8 mouse cellular contexts compared by ENCODE assay signal in the genomic region with DNA sequence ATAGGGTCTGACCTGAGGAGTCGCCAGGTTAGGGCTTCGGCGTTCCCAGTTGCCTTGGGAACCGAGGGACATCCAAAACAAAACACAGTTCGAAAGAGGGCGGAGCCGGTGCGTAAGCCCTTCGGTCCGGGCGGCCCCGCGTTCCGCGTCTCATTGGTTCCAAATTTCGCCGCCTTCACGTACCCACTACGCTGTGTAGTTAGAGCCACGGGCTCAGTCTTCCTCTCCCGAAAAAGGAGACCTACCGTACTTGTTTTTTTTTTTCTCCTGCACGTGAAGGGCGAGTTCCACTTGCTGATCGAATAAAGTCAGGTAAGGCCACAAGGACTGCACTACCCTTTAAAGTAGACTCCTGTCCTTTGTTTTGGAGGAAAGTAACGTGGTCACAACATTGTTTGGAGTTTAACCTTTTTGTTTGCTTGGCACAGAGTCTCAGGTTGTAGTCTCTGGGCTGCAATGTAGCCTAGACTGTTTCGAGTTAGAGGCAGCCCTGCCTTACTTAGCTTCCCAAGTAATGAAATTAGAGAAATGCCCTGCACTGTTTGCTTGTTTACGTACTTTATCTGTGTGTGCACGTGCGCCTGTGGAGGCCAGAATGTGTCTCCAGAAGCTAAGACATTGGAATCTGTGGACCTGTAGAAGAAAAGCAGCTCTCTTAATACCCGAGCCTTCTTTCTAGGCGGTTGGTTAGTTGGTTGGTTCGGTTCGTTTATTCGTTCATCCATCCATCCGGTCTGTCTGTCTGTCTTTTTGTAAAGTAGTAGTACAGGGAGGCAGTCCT. TPM values are rescaled to one million over a fixed set of nuclear protein-coding genes. Genes with fewer than 3 reads are reported as not detected.
DNase-seq lines count a peak whose midpoint lies in the region; ATAC-seq and TF ChIP-seq lines count a peak whose summit lies in the region.

No protein-coding gene starts in this region.

- H3K27ac ChIP-seq in embryonic fibroblast, embryonic 13.5 days (ENCODE audit: insufficient read depth, low read length): no peak overlapping the region; the same call in 1 of the 2 replicates
- peak overlapping the region; percentile 90 for H3K27ac ChIP-seq in heart, embryonic 10.5 days
- H3K27ac ChIP-seq in kidney, embryonic 14.5 days (ENCODE audit: low read depth, low read length): peak overlapping the region; percentile 15; the same call in 1 of the 2 replicates
- H3K27ac ChIP-seq in limb, embryonic 15.5 days: peak overlapping the region; percentile 64
- H3K27ac ChIP-seq in midbrain, postnatal 0 days (ENCODE audit: low read depth, low read length): no peak overlapping the region

- peak; percentile 87 for DNase-seq in brain, adult 2 months (ENCODE audit: low read depth, low spot score)
- DNase-seq in heart, embryonic 10.5 days (ENCODE audit: low spot score): peak; percentile 96
- DNase-seq in midbrain, postnatal 0 days (ENCODE audit: low spot score): peak; percentile 83
- DNase-seq in spleen, postnatal 10 days (ENCODE audit: low spot score in 2 of 2): peak; percentile 82 to 89

- H3K4me1 ChIP-seq in embryonic fibroblast, embryonic 13.5 days (ENCODE audit: control insufficient read depth, insufficient read depth, low read length): no peaks in the 10 kb centered on the region
- peaks cover 7% of the 10 kb centered on the region; the same call in 1 of the 2 replicates for H3K4me1 ChIP-seq in heart, embryonic 10.5 days
- H3K4me1 ChIP-seq in kidney, embryonic 14.5 days (ENCODE audit: control insufficient read depth, insufficient read depth, low read length): peaks cover 3% of the 10 kb centered on the region; the same call in 1 of the 2 replicates
- peaks cover 8% of the 10 kb centered on the region for H3K4me1 ChIP-seq in limb, embryonic 15.5 days
- H3K4me1 ChIP-seq in midbrain, postnatal 0 days (ENCODE audit: insufficient read depth, low read length): no peaks in the 10 kb centered on the region

- ATAC-seq in kidney, embryonic 14.5 days (ENCODE audit: low FRiP score, low TSS enrichment): peak; percentile 95
- ATAC-seq in limb, embryonic 15.5 days (ENCODE audit: insufficient number of reproducible peaks, low FRiP score, low TSS enrichment, low read depth): peak; percentile 88
- ATAC-seq in midbrain, postnatal 0 days (ENCODE audit: low FRiP score): peak; percentile 93

- peak overlapping the region; percentile 55 for H3K4me2 ChIP-seq in kidney, embryonic 14.5 days (replicated peaks; ENCODE audit: low read depth, low read length)
- H3K4me2 ChIP-seq in limb, embryonic 15.5 days: peak overlapping the region; percentile 62
- peak overlapping the region; percentile 60 for H3K4me2 ChIP-seq in midbrain, postnatal 0 days (ENCODE audit: low read depth, low read length, poor library complexity, severe bottlenecking)

- TF ChIP-seq POLR2A in embryonic fibroblast, embryonic 13.5 days (IDR thresholded peaks at IDR 0.05; ENCODE audit: low read depth, low read length): peak; percentile 61

- peak overlapping the region; percentile 49 for H3K4me3 ChIP-seq in C2C12 (ENCODE audit: insufficient read depth, poor library complexity, severe bottlenecking)
- H3K4me3 ChIP-seq in embryonic fibroblast, embryonic 13.5 days (ENCODE audit: insufficient read depth, low read length): peak overlapping the region; percentile 75
- H3K4me3 ChIP-seq in heart, embryonic 10.5 days: peak overlapping the region; percentile 67
- peak overlapping the region; percentile 54 for H3K4me3 ChIP-seq in kidney, embryonic 14.5 days (ENCODE audit: low read length)
- H3K4me3 ChIP-seq in limb, embryonic 15.5 days: peak overlapping the region; percentile 47
- peak overlapping the region; percentile 47 for H3K4me3 ChIP-seq in midbrain, postnatal 0 days (ENCODE audit: low read depth, low read length)

- H3K9me3 ChIP-seq in heart, embryonic 10.5 days: no peaks in the 10 kb centered on the region
- H3K9me3 ChIP-seq in kidney, embryonic 14.5 days (ENCODE audit: control insufficient read depth, low read length): 0 out of 2 replicates have a peak, but pooled peaks cover 2% of the 10 kb centered on the region
- H3K9me3 ChIP-seq in limb, embryonic 15.5 days: no peaks in the 10 kb centered on the region
- H3K9me3 ChIP-seq in midbrain, postnatal 0 days (ENCODE audit: low read length): no peaks in the 10 kb centered on the region

- H3K36me3 ChIP-seq in C2C12 (ENCODE audit: control insufficient read depth, insufficient read depth): peaks cover 14% of the 10 kb centered on the region
- peaks cover 30% of the 10 kb centered on the region for H3K36me3 ChIP-seq in heart, embryonic 10.5 days
- peaks cover 11% of the 10 kb centered on the region; the same call in 1 of the 2 replicates for H3K36me3 ChIP-seq in kidney, embryonic 14.5 days (ENCODE audit: control insufficient read depth, insufficient read depth, low read length)
- peaks cover 11% of the 10 kb centered on the region; the same call in 1 of the 2 replicates for H3K36me3 ChIP-seq in limb, embryonic 15.5 days
- no peaks in the 10 kb centered on the region for H3K36me3 ChIP-seq in midbrain, postnatal 0 days (ENCODE audit: insufficient read depth, low read length)

- H3K27me3 ChIP-seq in C2C12 (ENCODE audit: control insufficient read depth, insufficient read depth, insufficient read length): no peaks in the 10 kb centered on the region
- H3K27me3 ChIP-seq in heart, embryonic 10.5 days (ENCODE audit: insufficient read depth, poor library complexity, severe bottlenecking): no peaks in the 10 kb centered on the region
- no peaks in the 10 kb centered on the region for H3K27me3 ChIP-seq in kidney, embryonic 14.5 days (ENCODE audit: control insufficient read depth, insufficient read depth, low read length)
- H3K27me3 ChIP-seq in limb, embryonic 15.5 days: no peaks in the 10 kb centered on the region
- H3K27me3 ChIP-seq in midbrain, postnatal 0 days (ENCODE audit: insufficient read depth, low read length): no peaks in the 10 kb centered on the region

- peaks cover 2% of the 10 kb centered on the region for H3K79me3 ChIP-seq in C2C12 (ENCODE audit: low read depth)

- H3K9ac ChIP-seq in kidney, embryonic 14.5 days (ENCODE audit: low read depth, low read length): peak overlapping the region; percentile 49
- H3K9ac ChIP-seq in limb, embryonic 15.5 days: peak overlapping the region; percentile 26; the same call in 1 of the 2 replicates
- H3K9ac ChIP-seq in midbrain, postnatal 0 days (replicated peaks; ENCODE audit: low read length, poor library complexity, severe bottlenecking): peak overlapping the region; percentile 37

- 4% methylated on average over 36 of the region's 36 CpGs for WGBS in heart, embryonic 10.5 days
- 5% methylated on average over 36 of the region's 36 CpGs for WGBS in kidney, embryonic 14.5 days
- WGBS in limb, embryonic 15.5 days: 5% methylated on average over 36 of the region's 36 CpGs
- WGBS in midbrain, postnatal 0 days: 5% methylated on average over 36 of the region's 36 CpGs

- H3K79me2 ChIP-seq in C2C12 (ENCODE audit: control insufficient read depth, insufficient read depth): peaks cover 9% of the 10 kb centered on the region

- H3ac ChIP-seq in C2C12 (ENCODE audit: control insufficient read depth, insufficient read length, low read depth): peak overlapping the region; percentile 76

- TF ChIP-seq CTCF in C2C12 (IDR thresholded peaks at IDR 0.05; ENCODE audit: control insufficient read depth, insufficient read depth, insufficient read length): no peak
- no peak for TF ChIP-seq CTCF in embryonic fibroblast, embryonic 13.5 days (IDR thresholded peaks at IDR 0.05; ENCODE audit: borderline replicate concordance, insufficient read depth, low read length)
- TF ChIP-seq CTCF in midbrain, postnatal 0 days (IDR thresholded peaks at IDR 0.05): no peak

RNA-seq across cellular contexts. Expression of a gene that starts 1.9 kb away (rescaled TPM):
- polyA plus RNA-seq in C2C12 (2012; fragmentation: generic; extraction: Trizol): 2.2 TPM
- 5.2 and 6.0 TPM in 2 replicates for polyA plus RNA-seq in embryonic fibroblast, embryonic 13.5 days (2011; ENCODE audit: insufficient read length, low read depth, missing spikeins)
- 14.0 and 19.9 TPM in 2 replicates for polyA plus RNA-seq in heart, embryonic 10.5 days (2016; fragmentation: Nextera tagmentation; extraction: Ambion mirVana)
- polyA plus RNA-seq in kidney, embryonic 14.5 days (2014; fragmentation: Nextera tagmentation; extraction: Ambion mirVana): 20.5 and 23.0 TPM in 2 replicates
- 12.7 and 14.2 TPM in 2 replicates for polyA plus RNA-seq in limb, embryonic 15.5 days (2015; fragmentation: Nextera tagmentation; extraction: Ambion mirVana)
- 4.8 and 5.3 TPM in 2 replicates for total RNA-seq in midbrain, postnatal 0 days (2014; rRNA removed)
- 5.7 and 6.8 TPM in 2 replicates for polyA plus RNA-seq in midbrain, postnatal 0 days (2015; fragmentation: Nextera tagmentation; extraction: Ambion mirVana)

RNA-seq across cellular contexts. Expression of a gene that starts 11.6 kb away (rescaled TPM):
- polyA plus RNA-seq in C2C12 (2012; fragmentation: generic; extraction: Trizol): not detected
- polyA plus RNA-seq in embryonic fibroblast, embryonic 13.5 days (2011; ENCODE audit: insufficient read length, low read depth, missing spikeins): not detected in 2 replicates
- polyA plus RNA-seq in heart, embryonic 10.5 days (2016; fragmentation: Nextera tagmentation; extraction: Ambion mirVana): not detected in 2 replicates
- not detected in 2 replicates for polyA plus RNA-seq in kidney, embryonic 14.5 days (2014; fragmentation: Nextera tagmentation; extraction: Ambion mirVana)
- not detected in 2 replicates for polyA plus RNA-seq in limb, embryonic 15.5 days (2015; fragmentation: Nextera tagmentation; extraction: Ambion mirVana)
- total RNA-seq in midbrain, postnatal 0 days (2014; rRNA removed): not detected in 2 replicates
- not detected in 2 replicates for polyA plus RNA-seq in midbrain, postnatal 0 days (2015; fragmentation: Nextera tagmentation; extraction: Ambion mirVana)

RNA-seq across cellular contexts. Expression of a gene that starts 40.1 kb away (rescaled TPM):
- polyA plus RNA-seq in C2C12 (2012; fragmentation: generic; extraction: Trizol): 2.6 TPM
- 6.6 and 6.9 TPM in 2 replicates for polyA plus RNA-seq in embryonic fibroblast, embryonic 13.5 days (2011; ENCODE audit: insufficient read length, low read depth, missing spikeins)
- polyA plus RNA-seq in heart, embryonic 10.5 days (2016; fragmentation: Nextera tagmentation; extraction: Ambion mirVana): 7.3 and 10.2 TPM in 2 replicates
- polyA plus RNA-seq in kidney, embryonic 14.5 days (2014; fragmentation: Nextera tagmentation; extraction: Ambion mirVana): 11.8 and 18.1 TPM in 2 replicates
- 3.4 TPM in 2 replicates for polyA plus RNA-seq in limb, embryonic 15.5 days (2015; fragmentation: Nextera tagmentation; extraction: Ambion mirVana)
- total RNA-seq in midbrain, postnatal 0 days (2014; rRNA removed): 47.1 and 51.0 TPM in 2 replicates
- 8.5 and 11.0 TPM in 2 replicates for polyA plus RNA-seq in midbrain, postnatal 0 days (2015; fragmentation: Nextera tagmentation; extraction: Ambion mirVana)

RNA-seq across cellular contexts. Expression of a gene that starts 46.9 kb away (rescaled TPM):
- 7.8 TPM for polyA plus RNA-seq in C2C12 (2012; fragmentation: generic; extraction: Trizol)
- 19.3 and 19.6 TPM in 2 replicates for polyA plus RNA-seq in embryonic fibroblast, embryonic 13.5 days (2011; ENCODE audit: insufficient read length, low read depth, missing spikeins)
- 23.5 and 33.1 TPM in 2 replicates for polyA plus RNA-seq in heart, embryonic 10.5 days (2016; fragmentation: Nextera tagmentation; extraction: Ambion mirVana)
- polyA plus RNA-seq in kidney, embryonic 14.5 days (2014; fragmentation: Nextera tagmentation; extraction: Ambion mirVana): 32.5 and 35.7 TPM in 2 replicates
- 24.1 and 24.5 TPM in 2 replicates for polyA plus RNA-seq in limb, embryonic 15.5 days (2015; fragmentation: Nextera tagmentation; extraction: Ambion mirVana)
- total RNA-seq in midbrain, postnatal 0 days (2014; rRNA removed): 50.3 and 83.9 TPM in 2 replicates
- 88.2 and 98.6 TPM in 2 replicates for polyA plus RNA-seq in midbrain, postnatal 0 days (2015; fragmentation: Nextera tagmentation; extraction: Ambion mirVana)

Comparison
In these comparisons a context has a peak if more than half of its experiments do, and no peak if none do; other contexts are left out.
1. H3K27ac ChIP-seq: peak in heart, embryonic 10.5 days (single experiment), kidney, embryonic 14.5 days (single experiment) and limb, embryonic 15.5 days (single experiment); none in embryonic fibroblast, embryonic 13.5 days (single experiment) and midbrain, postnatal 0 days (single experiment).
2. Peak in every context shown above with its lines, with median percentiles within 50 percentile points of each other: H3K4me3 ChIP-seq, DNase-seq, ATAC-seq, H3K4me2 ChIP-seq and H3K9ac ChIP-seq.